Mouse (Mus musculus) lung, postnatal 4 days (tissue): ENCODE results near the gene Serpina3n.
"Not testable (repeated sequence)": the region's sequence is repeated elsewhere in the genome, so short reads cannot be mapped to it uniquely, and the experiment has no call there.

Source experiments
- DNase-seq, 2 experiments: peaks; one replicate each; pipeline ENCODE4 v3.0.0; 2021

Gene Serpina3n

DNA sequence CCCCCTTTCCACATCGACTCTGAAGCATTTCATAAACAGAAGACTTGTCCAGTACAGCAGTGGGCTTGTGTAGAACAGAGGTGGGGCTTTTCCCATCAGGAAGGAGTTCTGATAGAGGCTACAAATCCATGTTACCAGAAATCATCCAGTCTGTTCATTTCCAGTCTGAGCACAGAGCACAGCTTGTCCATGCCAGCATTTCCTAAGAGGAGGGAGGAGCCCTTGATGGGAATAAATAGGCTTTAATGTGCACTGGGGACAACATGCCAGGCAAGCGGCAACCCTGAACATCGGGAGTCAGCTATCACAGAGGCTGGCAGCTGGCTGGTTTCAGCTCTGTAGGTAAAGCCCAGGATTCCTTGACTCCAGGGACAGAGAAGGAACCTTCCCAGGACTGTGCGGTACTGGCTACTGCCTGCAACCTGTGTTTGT is at the start of gene Serpina3n:
TSS of gene Serpina3n (plus strand) at position 276 of the 432 bp plus-strand sequence.
- no peak for DNase-seq

DNA sequence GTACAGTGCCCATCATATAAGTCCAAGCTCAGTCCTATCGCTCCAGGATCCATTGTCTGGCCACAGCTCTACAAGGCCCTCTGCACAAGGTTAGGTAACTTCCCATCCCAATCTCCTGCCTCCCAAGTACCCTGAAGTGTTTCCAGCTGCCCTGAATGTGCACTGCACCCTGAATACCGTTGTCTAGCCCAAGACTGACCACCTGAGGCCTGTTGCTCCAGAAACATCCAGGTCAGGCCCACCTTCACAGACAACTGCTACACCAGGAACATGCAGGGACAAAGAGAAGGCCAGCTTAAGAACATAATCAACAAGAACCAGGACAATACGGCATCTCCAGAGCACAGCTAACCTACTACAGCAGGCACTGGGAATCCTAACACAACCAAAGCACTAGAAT is 36.5 kb upstream of the Serpina3n start:
- DNase-seq = no peak

DNA sequence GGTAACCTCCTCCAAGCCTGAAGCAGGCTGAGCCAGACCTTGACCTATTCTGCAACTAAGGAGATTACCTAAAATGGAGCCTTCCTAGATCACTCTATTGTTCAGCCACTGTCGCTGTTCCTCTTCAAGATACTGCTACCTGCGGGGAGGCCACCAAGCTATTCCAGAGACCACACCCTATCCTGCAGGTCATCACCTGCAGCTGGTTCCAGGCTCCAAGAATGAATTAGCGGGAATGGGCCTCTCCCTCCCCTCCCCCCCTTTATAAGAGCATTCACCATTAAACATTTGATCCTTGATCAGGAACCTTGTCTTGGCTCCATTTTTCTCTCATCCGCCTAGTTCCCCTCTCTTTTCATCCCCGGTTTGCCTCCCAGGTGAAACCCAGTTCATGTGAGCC is 29.4 kb upstream of the Serpina3n start:
- not testable (repeated sequence) for DNase-seq

DNA sequence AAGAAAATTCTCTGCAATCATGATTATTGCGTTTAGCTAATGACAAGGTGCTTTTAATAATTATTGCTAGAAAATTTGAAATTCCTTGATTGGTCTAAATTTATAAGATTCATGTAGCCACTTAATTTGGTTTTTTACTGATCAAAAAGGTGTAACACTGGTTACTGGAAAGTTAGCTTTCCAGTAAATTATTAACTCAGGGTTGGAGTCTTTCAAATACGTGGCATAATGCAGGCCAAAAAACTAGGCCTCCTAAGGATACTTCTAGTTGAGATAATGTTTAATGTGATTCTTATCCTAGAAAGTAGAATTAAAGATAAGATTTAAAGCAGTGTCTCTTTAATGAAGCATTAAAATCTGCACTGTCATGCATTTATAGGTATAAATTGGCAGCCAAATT is 28.2 kb upstream of the Serpina3n start:
- not testable (repeated sequence) for DNase-seq

DNA sequence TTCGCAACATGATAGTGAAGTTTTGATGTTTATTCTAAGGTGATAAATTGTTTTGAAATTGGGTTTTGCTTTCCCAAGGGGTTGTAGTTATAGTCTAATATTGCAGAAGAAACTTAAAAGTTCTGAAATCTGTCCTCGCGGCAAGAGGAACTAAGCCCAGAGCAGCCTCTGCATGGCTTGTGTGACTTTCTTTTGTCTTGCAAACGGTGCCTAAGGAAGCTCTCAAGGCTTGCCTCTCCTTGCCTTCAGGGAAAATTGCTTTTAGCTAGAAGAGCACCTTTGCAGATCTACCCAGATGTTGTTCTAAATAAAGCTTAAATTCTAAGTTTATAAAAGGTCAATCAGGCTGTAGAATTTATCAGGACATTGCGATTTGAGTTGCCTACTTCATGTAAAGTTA is 27.7 kb upstream of the Serpina3n start:
- not testable (repeated sequence) for DNase-seq

DNA sequence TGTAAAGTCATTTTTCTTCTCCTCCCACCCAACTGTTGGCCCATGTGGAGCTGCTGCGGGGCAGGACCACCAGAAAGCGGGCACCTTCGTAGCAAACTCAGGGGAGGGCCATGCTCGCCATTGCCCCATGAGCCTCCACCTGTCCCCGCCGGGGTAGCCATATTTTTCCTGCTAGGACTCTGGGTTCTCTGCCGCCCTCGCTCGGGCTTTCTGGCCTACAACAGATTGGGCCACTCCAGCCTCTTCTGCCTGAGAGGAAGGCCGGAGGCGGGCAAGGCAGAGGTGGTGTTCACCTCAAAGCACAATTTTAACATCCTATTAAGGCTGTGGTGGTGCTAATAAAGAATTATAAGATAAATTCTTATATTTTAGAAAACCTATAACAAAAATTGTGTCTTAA is 26.7 kb upstream of the Serpina3n start:
- no peak for DNase-seq

DNA sequence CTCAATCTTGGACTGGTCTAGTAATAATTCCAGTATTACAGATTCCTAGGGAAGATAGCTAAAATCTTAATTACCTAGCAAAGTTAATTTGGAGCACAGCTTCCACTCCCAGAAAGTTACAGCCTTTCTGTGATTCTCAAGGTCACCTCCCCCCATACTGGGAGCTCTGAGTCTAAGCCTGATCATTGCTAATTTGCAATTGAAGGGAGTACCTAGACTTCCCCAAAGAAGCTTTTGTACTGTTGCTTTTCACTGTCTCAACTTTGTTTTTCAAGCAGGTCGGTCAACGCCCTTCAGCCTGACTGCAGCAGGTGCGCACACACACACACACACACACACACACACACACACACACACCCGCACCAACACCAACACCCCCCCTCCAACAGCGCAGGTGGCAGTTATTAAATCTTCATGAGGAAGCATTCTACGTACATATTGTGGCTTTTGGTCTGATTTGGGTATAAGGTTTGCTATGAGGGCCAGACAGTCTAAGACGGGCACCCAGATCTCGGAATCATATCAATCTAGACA is 25.4 kb upstream of the Serpina3n start:
- DNase-seq = not testable (repeated sequence)

DNA sequence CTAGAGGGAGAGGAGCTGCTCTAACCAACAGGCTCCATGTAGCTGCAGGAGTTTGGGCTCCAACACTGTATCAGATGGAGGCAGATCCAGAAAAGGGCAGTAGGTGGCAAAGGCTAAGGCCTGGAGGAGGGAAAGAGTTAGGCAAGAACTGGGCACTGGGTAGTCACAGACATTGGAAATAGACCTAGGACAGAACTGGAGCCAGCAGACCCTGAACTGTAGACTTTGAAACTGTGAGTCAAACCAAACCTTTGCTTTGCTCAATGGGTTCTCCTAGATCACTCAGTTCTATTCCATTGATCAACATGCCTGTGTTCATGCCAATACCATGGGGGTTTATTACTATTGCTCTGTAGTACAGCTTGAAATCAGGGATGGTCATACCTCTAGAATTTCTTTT is 20.5 kb upstream of the Serpina3n start:
- not testable (repeated sequence) for DNase-seq

DNA sequence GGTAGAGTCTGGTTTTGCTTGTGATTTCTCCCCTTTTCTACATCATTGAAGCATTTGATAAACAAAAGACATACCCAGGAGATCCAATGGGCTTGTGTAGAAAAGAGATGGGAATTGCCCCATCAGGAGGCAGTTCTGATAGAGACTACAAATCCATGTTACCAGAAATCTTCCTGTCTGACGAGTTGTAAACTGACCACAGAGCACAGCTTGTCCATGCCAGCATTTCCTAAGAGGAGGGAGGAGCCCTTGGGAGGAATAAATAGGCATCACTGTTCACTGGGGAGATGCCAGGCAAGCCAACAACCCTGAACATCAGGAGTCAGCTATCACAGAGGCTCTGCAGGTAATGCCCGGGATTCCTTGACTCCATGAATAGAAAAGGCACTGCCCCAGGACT is 19.7 kb upstream of the Serpina3n start:
- DNase-seq = not testable (repeated sequence)

DNA sequence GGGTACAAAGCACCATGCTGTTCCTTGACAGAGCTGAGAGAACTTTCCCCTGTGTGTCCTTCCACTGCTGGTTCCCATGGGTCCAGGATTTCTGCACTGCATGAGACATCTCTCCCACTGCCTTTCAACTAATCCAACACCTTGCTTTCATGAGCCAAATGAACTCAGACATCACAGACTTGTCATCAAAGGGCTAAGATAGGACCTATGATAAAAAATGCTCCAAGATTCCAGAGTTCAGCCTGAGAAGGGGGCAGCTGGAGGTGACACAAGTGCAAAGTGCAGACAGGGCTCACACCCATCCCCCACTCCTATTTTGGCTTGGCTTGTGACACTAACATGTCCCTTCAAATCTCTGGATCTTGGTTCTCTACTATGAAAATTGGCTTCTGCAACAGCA is 18.1 kb upstream of the Serpina3n start:
- no peak for DNase-seq

DNA sequence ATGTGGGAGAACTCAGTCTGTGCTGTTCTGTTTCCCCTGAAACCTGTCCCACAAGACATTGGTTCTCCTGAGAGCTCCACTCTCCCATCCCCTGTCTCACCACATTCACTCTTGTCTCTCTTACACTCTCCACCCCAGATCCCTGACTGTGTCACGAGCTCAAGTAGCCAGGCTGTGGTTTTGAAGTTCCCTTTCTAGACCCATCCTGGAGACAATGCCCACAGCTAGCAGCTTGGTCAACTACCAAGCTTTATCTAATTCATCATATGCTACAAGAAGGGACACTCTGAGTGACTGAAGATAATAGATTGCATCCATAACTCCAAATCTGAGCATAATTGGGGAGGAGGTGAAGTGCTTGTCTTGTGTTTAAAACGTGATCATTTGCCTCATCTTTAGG is 15.5 kb upstream of the Serpina3n start:
- DNase-seq = not testable (repeated sequence)

DNA sequence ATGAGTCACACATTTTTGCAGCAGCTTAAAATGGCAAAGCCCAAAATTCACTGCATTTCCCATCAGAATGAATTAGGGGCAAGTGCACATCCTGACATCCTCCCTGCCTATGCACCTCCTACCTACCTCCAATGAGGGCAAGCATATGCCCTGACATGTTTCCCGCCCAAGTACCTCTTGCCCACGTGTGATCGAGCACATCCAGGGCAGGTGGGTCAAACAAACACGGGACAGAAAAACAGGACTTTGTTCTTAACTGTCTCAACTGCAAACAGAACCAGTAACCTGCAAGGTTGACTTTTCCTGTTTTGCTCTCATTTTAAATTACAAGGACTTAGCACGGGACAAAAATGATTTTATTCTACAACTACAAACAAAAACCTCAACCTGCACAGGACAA is 2.6 kb upstream of the Serpina3n start:
- DNase-seq = no peak

DNA sequence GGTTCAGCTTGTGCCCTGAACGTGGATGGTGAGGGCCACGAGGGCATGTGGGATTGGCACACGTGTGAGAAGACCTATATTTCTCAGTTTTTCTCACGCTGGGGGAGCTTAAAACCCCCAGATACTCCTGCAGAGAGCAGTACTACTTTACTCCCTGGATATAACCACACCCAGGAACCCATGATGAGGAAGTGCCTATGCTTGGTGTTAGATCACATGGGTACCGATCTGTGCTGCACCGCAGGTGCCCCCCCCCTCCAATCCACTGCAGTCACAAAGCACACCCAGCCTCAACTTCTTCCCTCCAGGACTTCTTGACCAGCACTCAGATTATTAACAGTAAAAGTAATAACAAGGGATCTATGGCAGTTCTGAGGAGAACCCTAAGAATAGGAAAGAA is 6.0 kb downstream of the Serpina3n start:
- DNase-seq = no peak

DNA sequence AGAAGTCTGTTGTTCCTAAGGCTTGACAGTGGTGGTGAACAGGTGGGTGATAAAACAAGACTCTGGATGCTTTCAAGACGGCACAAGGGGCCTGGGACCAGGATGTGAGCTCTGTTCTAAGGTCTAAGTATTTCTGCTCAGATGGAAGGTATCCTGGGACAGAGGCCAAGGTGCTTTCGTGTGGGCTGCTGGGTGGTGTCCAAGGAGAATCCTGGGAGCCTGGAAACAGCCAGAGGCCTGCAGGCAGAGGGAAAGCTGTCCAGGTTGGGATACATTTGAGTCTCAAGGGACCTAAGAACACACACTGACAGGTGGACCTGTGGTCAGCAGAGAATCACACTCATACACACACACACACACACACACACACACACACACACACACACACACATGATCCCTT is 8.0 kb downstream of the Serpina3n start:
- no peak for DNase-seq

DNA sequence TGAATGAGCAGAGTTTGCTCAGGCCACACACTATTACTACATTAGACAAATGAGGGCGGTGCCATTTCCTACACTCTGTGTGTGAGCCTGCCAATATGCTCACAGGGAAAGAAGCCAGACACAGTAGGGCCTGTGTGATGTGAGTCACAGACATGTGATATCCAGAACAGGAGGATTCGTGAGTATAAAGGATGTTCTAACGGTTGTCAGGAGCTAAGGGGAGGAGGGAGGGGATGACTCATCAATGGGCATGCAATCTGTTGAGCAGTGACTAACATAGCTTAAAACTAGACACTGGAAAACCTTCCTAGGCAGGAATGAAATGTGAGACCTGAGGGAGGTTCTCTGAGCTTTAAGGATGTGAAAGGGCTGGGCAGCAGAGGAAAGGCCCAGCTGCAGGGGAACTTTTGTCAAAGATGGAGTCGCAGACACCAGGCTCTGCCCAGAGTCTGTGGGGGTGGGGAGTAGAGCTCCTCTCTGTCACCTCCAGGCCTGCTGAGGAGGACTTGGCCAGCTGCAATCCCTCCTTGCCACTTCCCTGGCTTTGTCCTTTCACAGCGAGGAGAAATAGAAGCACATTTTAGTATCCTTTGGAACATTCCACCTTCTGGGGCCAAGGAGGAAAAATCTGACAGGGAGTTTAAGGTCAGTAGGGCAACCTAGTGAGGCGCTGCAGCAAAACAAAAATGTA is 9.2 kb downstream of the Serpina3n start:
- peak; percentile 29 to 67 for DNase-seq

DNA sequence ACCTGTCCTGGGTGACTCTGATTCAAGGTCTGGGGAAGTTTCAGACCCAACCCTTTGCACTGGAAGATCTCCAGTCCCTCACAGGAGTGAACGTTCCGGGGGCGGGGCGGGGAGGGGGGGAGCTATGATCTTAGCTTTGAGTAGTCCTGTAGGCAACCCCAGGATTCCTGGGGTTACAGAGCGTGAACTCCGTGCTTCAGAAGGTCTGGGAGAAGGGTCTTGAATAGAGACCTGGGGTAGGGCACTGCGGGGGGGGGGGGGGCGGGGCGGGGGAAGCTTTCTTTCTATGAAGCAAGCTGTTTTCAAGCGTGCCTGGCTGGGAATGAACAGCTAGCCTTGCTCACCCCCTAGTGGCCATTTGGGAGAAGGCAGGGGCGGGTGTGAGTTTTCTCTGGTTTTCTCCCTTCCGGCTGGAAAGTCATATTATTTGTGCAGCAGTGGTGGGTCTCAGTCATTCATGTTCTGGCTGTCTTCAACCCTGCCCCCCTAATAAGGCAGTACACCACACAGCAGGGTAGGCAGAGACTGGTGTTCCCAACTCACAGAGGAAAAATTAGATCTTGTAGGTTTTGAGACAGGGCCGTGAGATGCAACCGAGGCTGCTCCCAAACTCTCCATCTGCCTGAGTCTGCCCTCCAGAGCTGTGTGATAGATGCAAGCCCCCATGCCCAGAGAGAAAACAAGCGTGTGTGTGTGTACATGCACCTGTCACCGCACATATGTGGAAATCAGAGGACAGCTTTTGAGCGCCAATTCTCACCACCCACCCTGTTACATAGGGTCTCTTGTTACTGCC is 12.0 kb downstream of the Serpina3n start:
- DNase-seq = peak; percentile 74 to 85

DNA sequence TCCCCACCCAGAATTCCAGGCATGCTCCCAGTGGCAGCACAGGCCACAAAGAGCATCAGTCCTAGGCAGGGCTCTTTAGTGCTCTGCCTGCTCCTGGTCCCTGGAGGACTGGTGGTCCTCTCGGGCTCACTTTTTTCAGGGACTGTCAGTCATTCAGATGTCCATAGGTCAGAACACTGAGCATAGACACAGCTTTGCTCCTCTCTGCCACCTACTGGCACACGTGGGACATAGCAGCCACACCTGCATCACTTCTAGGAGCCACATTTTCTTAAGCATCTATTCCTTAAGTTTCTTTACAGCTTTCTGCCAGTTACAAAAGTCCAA is 12.6 kb downstream of the Serpina3n start:
- no peak for DNase-seq

DNA sequence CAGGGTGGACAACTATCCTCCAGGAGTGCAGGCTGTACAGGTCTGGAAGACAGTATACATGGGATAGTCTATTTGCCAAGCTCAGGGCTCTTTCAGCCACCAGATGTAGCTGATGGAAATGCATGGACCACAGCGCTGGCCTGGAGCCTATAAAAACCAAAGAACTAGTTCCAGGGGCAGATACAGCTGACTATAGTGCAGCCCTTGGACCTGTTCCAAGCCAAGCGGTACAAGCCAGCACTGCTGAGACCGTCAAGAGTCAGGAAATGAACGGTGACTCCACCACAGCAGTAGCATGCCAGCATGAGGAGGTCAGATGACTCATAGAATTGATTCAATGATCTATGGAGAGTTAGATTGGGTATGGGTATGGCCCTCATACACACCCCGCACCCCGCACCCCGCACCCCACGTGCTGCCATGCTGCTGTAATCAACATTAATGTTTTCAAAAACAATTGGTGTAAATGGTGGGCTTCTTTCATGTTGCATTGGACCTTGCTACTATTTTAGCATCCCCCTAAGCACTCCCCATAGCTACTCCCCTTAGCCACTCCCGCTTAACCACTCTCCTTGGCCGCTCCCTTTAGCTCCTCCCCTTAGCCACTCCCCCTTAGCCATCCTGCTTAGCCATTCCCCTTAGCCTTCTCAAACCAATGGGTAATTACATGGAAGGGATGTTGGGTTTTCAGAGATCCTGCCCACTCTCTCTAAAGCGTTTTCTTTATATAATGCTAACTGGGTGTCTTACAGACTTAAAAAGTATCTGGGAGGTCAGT is 16.3 kb downstream of the Serpina3n start:
- DNase-seq = peak in 1 of 2 experiments; percentile 15

DNA sequence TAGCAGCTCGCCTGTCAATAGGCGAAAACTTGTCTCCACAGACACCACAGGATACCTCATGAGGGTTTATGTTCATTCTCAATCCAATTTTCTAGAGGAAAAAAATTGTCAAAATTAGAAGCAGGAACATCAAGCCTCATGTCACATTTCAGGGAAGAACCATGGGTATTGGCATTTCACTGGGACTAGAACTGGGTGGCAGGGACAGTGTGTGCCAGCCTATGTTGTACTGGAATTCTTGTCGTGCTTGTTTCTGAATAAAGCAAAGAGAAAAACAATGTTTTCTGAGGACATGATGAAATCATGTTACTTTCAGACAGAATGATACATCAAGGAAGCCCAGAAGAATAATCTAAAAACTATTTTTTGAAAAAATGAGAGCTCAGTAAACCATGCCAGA is 19.1 kb downstream of the Serpina3n start:
- DNase-seq = no peak

DNA sequence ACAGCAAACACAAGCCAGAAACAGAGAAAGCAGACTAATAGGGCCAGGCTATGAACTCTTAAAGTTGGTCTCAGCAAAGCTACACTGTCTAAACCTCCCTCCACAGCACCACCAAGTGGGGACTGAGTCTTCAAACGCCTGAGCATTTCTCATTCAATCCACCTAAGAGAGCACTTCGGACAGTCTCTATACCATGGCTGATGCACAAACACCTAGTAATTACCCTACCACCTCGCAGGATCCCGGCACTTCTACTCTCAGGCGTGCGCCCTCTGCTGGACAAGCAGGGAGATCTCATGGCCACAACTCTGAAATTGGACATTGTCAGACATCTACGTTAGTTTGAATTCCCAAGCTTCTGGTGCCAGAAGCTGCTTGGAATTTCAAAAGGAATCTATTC is 20.4 kb downstream of the Serpina3n start:
- DNase-seq = peak in 1 of 2 experiments; percentile 29

DNA sequence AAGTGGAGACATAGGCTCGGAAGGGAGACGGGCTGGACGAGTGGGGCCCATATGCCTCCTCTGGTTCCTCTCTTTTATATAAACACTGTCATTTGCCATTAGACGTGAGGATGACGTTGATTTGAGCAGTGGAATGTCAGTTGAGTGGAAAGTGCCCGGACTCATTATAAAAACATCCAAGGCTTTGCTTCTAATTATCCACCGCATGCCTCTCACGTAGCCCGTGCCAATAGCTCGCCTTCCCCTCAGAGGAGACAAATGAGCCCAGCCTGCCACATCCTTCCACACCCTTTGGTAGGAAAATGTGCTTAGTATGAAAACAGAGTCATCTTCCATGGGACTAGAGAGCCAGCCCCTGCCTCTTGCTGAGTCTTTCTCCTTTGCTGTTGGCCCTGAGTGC is 24.8 kb downstream of the Serpina3n start:
- peak in 1 of 2 experiments; percentile 6 for DNase-seq

DNA sequence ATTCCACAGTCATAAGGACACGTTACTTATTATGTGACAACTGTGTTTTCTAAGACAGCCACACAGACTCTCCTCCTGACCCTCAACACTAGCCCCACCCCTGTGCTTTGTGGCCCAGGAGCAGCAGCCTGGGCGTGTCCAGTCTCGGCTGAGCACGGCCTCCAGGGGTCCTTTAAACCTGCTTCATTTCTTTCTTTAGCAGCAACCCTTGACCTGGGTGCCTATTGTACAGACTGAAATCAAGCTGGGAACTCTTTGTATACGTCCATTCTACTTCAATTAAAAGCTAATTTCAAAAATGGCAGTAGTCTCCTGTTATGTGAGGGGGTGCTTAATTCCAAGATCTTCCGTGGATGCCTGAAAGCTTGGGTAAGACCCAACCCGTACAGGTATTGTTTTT is 26.7 kb downstream of the Serpina3n start:
- no peak for DNase-seq

DNA sequence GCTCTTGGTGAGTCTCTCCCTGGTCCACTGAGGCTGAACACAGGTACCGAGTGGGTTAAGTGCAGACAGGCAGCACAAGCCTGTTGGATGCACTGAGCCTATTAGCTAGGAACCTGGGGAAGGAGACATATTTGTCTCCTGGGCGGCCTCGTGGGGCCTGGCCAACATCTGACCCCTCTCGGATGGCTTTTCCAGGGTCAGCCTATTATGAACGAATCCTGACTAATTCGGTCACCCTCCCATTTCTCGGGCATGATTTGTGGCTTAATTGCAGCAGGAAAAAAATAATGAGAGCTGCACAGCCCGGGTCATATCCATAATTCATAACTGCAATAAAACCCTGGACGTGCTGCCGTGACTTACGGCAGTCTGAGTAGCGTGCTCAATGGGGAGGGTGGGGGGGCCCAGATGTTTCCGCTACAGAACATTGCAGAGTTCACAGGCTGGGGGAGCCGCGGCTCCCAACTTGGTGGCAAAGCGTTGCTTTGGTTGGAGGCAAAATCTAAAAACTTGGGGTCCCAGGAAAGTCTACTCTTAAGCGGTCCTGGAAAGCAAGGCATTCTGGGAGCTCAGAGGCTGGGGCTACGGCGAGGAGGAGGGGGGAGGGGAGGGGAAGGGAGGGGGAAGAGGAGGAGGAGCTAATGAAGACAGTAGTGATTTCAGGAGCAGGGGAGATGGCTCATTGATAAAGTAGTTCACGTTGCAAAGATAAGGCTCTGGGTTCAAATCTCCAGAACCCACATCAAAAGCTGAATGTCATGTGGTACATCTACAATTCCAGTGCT is 27.6 kb downstream of the Serpina3n start:
- DNase-seq = no peak
